Mouse (Mus musculus): ENCODE results near the gene Tmbim7.

DNA sequence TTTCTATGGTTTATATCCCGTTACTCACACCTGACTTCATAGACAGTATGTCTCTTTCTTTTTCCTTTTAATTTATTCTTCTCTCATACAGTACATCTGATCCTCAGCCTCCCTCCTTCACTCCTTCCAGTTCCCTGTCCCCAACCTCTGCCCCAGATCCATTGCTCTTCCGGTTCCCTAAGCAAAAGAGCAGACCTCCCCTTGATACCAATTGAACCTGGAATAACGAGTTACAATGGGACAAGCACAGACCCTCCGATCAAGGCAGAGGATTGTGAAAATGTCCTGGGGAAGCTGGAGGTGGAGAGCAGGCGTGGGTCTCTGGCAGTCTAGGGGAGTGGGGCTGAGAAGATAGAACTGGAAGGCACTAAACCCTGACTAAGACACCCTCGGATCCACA is at the start of gene Tmbim7:
- TF ChIP-seq CTCF (conservative IDR thresholded peaks at IDR 0.05; ENCODE audit: low read length), result no peak
- TF ChIP-seq NANOG (IDR thresholded peaks at IDR 0.05; ENCODE audit: borderline replicate concordance, low read length), result no peak

All from E14TG2a.4 (cell line).